ENCODE assay signal across 14 mouse cellular contexts in genomic region chr6:47355500-47355899, GRCm38 (mm10).
"Had no signal": no experiment of that assay in that cellular context is flagged by ENCODE, and none has a peak within 500 bp of the region (broad histone marks: within the 10 kb centered on the region; RNA-seq: fewer than 3 reads in every experiment).

No protein-coding gene starts in this region.

- H3K4me1 ChIP-seq: limb, embryonic 12.5 days; liver, embryonic 13.5 days; lung, embryonic 15.5 days; neural tube, embryonic 12.5 days had no signal

- ATAC-seq: liver, postnatal 0 days had no signal

- H3K9ac ChIP-seq: limb, embryonic 12.5 days; liver, embryonic 13.5 days; liver, postnatal 0 days; lung, embryonic 15.5 days; neural tube, embryonic 12.5 days had no signal

- H3K27ac ChIP-seq: kidney, postnatal 0 days; limb, embryonic 12.5 days; liver, embryonic 13.5 days; lung, embryonic 15.5 days; neural tube, embryonic 12.5 days had no signal

- H3K27me3 ChIP-seq: limb, embryonic 12.5 days; liver, embryonic 13.5 days; lung, embryonic 15.5 days; neural tube, embryonic 12.5 days had no signal

- DNase-seq: kidney, adult 9 months; kidney, postnatal 36 days; layer of hippocampus, adult 9-11 months; layer of hippocampus, postnatal 36 days; liver; liver, embryonic 13.5 days; liver, postnatal 0 days; midbrain, embryonic 14.5 days; right cerebral cortex, postnatal 14 days; thymus, postnatal 4 days had no signal

- H3K4me3 ChIP-seq: limb, embryonic 12.5 days; liver, embryonic 13.5 days; lung, embryonic 15.5 days; neural tube, embryonic 12.5 days had no signal

- H3K4me2 ChIP-seq: limb, embryonic 12.5 days; liver, embryonic 13.5 days; lung, embryonic 15.5 days; neural tube, embryonic 12.5 days had no signal

- H3K9me3 ChIP-seq: limb, embryonic 12.5 days; liver, embryonic 13.5 days; lung, embryonic 15.5 days; neural tube, embryonic 12.5 days had no signal

- H3K36me3 ChIP-seq: limb, embryonic 12.5 days; liver, embryonic 13.5 days; lung, embryonic 15.5 days; neural tube, embryonic 12.5 days had no signal
